Mouse (Mus musculus): Measurements from ENCODE around the gene 5730596B20Rik.

The 5730596B20Rik gene

DNA sequence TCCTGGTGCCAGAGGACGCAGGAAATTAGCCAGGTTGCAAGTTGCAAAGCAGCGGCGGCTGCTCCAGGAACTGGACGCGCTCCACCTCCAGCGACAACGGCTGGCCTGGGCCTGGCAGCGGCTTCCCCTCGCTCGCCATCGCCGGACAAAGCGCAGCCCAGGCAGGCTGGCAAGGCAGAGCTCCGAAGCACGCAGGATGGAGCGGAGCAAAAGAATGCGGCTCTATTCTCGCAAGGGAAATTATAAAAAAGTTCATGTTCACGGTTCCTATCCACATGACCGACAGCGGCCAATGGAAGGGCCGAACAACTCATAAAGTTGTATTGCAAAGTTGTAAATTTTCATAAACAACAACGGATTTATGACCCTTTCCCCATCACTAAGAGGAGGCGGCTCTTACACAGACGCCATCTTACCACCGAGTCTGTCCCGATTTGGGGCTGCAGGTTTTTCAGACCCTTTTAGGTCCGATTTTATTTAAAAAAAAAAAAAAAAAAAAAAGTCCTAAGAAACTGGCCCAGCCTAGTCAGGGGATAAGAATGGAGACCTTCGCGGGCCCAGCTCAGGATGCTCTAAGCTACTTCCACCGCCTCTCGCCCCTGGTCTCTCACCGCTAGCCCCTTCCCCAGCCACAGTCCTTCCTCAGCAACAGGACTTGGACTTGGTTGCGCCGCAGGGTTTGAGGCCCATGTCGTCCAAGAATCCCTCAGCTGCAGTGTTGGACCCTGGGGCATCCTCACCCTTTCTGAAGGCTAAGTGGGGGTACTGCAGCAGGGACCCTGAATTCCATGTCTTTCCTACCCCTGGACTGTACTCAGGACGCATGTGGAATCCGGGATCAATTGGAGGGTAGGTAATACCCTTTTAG lies 36.1 kb downstream of the 5730596B20Rik start, which contains the start of the genes Hoxa3 and Gm28308:
Hoxa3 (minus strand) TSS at position 218 of the 868 bp plus-strand sequence.
Gm28308 (minus strand) TSS at position 221 of the 868 bp plus-strand sequence.
- peak; percentile 81 for DNase-seq

DNA sequence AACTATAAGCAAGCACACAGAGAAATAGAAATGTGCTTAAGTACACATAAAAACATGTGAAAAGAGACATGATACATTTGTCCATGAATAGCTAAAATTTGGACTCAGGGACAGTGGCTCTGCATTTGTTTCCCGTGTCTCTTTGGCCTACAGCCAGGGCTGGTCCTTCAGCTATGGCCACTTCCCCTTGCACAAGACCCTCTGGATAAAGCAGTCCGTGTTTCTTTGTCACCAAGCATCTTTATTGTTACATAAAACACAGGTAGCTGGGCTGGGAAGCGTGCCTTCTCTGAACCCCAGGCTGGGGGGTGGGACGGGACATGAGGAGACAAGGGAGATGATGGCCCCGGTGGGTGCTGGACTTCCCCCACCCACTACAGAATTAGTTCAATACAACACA lies 37.0 kb downstream of the 5730596B20Rik start:
- no peak for DNase-seq

DNA sequence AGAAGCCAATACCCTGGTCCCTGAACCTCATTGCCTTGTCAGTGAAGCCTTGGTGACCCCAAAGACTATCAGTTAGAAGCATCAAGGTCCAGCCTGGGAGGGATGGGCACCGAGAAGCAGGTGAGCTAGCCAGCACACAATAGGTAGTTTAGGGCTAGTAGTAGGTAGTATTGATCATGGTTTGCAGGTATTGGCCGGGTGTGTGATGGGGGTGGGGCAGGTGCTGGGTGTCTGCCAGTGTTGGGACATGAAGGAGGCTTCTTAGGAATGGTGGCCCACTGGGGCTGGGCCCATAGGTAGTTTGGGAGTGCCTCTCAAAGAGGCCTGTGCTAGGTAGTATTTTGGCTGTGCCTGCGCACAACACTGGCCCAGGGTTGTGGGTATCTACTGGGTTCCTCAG lies 37.8 kb downstream of the 5730596B20Rik start:
- no peak for DNase-seq

DNA sequence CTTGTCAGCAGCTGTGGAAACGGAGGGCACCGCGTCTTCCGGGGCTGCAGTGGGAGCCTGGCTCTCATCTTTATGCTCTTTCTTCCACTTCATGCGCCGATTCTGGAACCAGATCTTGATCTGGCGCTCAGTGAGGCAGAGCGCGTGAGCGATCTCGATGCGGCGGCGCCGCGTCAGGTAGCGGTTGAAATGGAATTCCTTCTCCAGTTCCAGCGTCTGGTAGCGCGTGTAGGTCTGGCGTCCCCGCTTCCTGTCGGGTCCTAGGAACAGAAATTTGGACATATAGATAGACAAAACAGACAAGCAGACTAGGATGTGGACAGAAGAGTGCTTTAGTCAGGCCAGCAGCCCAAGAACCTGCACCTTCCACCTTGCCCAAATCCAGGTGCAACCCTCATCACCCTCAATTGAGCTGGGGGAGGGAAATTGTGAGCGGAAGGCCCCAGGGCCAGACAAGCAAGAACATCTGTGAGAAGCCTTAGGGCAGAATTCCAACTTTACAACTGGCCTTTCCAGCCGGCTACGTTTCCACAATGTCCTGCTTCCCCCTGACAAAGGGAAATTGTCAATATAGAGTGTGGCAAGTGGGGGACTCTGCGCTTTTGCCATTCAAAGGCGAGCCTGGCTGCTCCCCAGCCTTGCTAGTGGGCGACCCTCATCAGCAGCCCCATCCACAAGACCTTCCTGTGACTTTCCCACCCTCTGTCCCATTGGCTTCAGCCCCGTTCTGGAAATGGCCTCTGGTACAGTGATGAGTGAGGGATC lies 38.7 kb downstream of the 5730596B20Rik start:
- no peak for DNase-seq

DNA sequence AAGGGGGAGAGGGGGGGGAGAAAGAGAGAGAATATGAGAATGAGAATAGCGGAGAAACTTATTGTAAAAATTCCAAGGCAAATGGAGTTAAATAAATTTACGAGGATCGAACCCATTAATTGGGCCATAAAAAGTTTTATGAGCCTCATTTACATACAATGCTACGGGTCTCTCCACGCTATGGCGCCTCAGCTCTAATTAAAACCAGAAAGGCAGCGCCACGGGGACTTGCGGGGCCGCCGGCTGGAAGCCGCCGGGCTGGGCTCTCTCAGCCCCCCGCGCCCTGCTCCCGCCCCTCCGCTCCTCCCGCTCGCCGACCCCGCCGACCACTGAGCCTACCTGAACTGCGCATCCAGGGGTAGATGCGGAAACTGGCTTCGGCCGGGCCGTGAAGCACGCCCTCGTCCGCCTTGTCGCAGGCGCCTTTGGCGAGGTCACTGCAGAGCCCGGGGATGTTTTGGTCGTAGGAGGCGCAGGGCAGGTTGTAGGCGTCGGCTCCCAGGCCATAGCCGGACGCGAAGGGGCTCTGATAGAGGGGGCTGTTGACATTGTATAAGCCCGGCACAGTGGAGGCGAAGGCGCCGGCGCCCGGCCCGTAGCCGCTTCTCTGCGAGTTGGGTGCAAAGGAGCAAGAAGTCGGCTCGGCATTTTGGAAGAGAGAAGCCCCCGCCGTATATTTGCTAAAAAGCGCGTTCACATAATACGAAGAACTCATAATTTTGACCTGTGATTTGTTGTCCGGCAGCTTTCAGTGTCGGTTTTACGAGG lies 39.6 kb downstream of the 5730596B20Rik start:
- no peak for DNase-seq

DNA sequence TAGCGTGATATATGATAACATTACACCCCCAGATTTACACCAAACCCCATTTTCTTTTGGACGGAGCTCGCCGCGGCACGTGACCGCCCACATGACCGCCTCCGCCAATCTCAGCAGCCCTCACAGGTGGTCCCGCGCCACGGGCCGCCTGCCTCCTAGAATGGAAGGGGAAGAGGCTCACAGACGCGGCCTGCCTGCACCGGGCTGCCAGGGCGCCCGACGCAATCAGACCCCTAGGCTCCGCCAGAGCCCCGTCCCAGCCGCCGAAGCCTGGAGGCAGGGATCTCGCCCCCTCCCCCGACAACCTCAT lies 40.1 kb downstream of the 5730596B20Rik start:
- peak; percentile 93 for DNase-seq

DNA sequence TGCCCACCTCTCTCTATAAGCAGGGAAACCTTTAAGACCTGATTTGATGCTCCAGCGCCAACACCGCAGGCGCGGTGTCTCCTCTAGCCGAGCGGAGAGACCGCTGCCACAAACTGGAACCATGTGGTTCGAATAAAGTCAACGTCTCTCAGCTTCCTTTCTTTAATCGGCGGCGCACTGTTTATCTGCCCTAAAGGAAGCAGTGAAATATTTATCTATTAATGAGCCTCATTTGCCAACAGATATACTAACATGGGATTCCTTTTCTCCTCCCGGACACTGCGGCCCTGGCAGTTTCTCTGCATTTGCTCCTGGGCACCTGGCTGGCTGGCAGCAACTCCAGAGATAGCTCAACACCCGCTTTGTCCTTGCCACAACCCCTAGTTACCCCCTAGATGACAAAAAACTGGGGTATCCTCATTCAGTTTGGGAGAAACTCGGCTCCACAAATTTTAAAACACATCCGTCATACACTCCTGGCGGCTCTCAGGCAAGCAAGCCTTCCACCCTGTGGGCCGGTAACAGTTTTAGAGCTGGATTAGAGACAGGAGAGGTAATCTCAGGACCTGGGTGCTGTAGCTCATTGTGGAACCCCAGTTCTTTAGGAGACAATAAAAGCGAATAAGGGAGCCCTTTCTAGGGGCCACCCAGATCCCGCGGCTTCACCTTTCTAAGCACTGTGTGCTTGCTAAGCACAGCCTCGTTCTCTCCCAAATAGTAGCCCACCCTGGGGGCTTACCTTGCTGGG lies 40.8 kb downstream of the 5730596B20Rik start:
- DNase-seq, result no peak

DNA sequence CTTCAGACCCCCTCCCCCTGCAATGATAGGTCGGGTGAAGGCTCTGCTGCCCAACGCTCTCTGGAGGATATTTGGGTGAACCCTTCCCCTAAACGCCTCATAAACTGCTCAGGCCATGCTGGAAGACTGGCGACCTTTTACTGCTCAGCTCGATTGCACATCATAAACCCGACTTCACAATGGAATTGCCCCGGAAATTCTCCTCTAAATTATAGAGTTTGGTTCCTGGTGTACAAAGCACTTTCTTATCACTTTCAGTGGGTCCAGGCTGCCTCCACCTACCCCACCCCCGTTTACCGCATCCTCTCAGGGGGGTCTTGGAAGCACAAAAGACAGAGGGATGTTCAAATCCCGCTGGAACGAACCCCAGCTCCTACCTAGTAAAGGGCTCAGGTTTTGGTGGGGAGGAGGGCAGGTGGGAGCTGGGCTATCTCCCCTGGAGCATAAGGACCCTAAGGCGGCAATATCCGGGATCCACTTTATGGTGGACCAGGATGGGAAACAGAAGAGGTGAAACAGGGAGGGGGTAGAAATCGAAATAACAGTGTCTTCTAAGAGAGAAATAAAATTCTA lies 41.4 kb downstream of the 5730596B20Rik start:
- DNase-seq, result no peak

DNA sequence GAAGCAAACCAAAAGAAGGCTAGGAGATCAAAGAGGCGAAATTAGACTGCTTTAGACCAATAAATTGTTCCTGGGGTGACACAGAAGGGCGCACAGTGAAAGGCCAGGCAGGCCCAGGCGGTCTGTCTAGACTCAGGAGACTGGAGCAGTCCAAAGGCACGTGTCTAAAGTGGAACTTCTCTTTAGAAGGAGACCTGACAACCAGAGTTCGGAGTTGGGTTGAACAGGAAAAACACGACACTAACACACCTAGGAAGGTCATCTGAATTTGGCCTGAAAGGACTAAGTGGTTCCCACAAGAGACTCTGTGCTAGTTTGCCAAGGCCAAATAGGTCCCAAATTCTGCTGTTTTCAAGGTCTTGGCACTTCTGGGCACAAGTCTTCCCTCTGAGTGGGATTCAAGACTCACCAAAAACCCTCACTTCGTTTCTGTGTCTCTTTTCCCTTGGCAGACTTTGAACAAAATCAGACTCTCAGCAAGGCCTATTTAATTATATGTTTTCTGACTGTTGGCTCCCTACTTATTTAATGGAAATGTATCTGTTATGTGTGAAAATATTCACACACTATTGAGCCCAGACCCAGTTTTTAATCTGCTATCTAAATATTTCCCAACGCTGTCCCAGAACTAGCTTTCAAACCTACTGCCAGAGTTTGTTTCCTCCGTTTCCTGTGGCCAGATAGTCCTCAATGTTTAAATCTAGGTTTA lies 42.1 kb downstream of the 5730596B20Rik start:
- DNase-seq, result no peak

DNA sequence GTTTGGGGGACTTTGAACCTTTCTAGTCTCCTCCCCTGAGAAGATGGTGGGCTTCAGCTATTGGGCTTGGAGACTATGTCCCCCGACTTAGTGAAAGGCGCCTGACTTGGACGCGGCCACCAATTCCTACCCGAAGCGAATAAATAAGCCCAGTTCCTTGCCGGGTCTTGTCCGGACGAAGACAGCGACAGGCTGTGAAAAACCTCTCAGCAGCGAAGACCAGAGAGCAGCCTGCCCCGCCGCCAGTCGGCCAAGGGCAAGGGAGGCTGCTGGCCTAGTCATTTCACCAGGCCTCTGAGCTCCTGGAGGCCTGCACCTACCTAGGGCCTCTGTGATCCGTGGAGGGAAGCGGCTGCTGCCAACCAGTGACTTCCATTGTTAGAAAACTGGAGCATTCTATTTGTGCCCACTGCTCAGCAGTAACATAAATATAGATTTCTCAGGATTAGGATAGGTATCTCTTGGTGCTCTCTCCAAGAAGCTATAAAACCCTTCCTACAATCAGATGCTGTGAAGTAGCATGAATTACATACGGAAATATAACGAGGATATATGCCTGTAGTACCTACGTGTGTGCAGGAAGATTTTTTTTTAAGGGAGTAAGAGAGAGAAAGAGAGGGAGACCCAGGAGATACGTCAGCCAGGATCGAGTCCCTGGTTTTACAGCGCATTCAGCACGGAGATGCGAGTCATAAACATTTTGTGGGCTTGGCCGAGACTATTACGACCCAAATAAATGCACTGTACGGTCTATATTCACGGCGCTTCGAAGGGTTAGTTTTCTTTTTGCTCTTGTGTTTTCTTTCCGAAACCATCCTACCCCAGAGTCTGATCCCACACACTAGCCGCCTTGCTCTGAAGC lies 42.9 kb downstream of the 5730596B20Rik start:
- DNase-seq, result no peak

DNA sequence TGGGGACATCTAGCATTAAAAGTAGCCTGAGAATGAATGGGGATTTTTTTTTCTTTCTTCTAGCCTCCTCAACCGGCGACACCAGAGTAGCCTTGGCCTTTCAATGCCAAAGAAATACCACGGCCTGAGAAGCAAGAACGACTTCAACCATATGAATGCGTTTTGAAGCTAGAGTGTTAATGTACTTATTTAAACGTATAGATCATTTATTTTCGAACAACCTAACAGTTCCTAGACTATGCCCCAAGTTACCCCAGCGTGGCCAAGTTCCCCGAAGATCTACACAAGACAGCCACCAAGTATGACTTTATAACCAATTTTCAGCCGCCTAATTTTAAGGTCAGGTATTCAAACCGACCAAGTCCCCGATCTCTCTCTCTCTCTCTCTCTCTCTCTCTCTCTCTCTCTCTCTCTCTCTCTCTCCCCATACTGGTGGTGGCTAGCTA lies 43.6 kb downstream of the 5730596B20Rik start:
- no peak for DNase-seq

DNA sequence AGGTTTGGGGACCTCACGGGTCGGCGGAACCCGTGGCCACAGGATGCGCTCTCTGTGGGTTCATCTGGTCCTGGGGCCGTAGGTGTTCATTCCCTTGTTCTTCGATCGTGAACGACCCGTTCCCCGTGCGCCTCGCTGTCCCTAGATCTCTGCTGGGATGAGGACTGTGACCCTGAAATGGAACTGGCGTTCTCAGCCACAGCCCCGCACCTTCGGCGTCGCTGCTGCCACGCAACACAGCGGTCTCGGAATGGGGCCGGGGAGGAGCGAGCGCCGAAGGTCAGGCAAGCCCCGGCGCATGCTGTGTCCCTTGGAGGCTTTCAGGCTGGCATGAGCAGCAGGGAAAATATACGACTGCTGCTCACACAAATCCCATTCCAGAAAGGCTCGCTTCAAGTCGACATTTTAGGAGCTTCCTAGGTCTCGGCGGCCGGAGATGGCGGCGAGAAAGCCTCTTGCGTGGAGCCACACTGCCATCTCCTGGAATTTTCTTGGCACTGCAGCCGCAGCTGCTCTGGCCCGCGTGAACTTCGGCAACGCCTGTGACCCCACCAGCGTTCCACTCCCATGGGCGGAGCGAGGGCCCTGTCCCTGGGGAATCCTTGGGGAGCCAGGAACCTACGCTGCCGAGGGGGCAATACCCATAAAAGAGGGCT lies 44.2 kb downstream of the 5730596B20Rik start, which contains the start of gene Hoxa7:
Hoxa7 (minus strand) TSS at position 518 of the 656 bp plus-strand sequence.
- peak; percentile 93 for DNase-seq

DNA sequence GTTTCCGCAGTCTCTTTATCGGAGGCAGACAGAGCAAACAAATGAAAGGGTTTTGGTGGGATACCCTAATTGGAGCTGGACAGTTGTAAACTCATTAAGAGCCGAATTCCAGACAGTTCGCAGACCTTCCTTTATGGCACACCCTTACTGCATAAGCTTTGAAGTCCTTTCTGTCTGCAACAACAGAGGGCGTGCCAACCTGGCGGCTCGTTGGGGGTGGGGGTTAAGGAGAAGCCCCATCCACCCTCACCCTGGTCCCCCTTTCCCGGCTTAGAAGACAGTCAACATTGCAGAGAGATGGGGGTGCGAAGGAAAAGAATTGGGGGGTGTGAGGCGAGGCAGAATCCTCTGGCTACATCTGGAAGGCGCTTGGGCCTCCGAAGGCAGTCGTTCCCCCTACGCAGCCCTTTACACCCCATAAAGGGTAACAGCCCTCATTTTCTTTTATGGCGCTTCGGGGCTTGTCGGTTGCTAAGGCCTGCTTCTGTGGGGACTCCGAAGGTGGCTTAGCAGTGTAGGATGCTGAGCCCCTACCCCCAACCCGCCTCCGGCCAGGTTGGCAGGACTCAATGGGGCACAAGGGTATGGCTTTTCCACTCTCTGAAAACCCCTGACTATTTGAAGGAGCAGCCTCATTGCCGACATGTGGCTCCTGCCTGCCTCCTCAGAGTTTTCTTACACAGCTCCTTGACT lies 44.8 kb downstream of the 5730596B20Rik start:
- peak; percentile 62 for DNase-seq

DNA sequence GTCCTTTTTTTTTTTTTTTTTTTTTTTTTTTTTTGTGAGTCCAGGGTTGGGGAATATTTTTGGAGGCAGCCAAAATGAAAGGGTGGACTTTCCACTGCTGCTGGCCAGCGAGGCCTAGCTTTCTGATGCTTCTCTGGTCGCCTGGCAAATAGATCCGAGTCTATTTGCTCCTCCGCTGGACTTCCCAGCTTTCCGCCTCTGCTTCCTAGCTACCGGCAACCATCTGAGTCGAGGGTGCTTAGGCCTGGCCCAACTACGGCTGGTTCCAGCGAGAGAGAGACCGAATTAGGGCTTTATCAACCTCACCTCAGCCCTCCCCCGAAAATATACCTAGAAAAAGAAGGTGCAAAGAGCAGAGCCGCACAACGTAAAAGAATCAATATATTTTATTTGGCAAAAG lies 45.4 kb downstream of the 5730596B20Rik start:
- DNase-seq, result peak; percentile 51

DNA sequence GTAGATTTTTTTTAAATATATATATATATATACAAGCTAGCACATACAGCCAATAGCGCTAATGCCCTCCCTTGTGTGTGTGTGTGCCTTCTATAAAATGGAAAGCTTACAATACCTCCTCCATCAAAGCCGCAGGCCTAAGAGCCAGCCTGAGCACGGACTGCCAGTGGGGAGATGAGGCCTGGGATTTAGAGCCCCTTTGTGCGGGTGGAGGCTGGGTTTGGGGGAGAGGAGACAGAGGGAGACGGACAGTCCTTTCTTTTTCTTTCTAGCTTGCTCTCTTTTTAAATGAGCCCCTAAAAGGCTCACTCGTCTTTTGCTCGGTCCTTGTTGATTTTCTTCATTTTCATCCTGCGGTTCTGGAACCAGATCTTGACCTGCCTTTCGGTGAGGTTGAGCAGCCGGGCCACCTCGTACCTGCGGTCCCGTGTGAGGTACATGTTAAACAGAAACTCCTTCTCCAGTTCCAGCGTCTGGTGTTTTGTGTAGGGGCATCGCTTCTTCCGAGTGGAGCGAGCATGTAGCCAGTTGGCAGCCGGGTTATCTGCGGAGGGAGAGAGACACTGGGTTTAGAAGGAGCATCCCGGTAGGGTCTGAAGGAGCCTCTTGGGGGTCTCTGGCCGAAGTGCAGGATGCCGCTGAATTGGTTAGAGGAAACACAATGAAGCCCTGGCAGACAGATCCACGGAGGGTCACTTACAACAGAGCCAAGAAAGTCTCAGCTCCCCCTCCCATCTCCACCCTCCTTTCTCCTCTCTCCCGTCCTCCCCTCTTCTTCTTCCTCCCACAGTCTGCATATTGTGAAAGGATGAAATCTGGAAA lies 46.9 kb downstream of the 5730596B20Rik start:
- no peak for DNase-seq

DNA sequence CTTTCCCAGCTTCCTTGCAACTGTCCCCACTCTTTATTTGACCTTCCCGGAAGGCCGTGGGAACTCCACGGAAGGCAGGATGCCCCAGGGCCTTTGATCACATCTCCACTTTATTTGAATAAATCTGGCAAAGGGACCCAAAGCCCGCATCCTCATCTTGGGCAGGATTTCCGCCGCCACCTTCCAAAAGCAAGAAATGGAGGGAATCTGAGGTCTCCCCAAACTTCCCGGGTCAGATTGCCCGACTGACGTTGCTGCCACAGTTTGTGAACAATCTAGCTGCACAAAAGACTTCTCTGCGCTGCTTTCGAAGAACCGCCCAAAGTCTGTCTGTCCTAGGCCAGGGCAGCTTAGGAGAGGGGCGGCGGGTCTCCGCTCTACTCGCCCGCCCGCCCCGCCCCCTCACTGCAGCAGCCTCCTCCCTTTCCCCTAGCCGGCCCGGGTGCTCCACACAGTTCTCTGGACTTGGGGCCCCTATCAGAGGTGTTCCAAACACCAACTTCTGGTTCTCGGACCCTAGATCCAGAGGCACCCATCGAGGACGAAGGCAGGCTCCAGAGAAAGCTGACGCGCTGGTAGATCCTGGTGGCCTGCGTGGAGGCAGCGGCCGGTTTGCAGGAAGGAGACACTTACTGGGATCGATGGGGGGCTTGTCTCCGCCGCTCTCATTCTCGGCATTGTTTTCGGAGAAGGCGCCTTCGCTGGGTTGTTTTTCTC lies 47.8 kb downstream of the 5730596B20Rik start:
- DNase-seq, result no peak

All from embryo, embryonic 11 days (tissue).